Mouse (Mus musculus) cortical plate, adult 2 months (tissue): ENCODE measurements around the gene Rnd2.

ENCODE experiments used
- CTCF ChIP-seq: fragments of 200-500 bp; IDR thresholded peaks from 2 replicates; pipeline ENCODE4 v1.5.1; 2011; ENCODE audit warnings: mild to moderate bottlenecking, control low read depth, low read length; ENCODE audit not compliant: insufficient read depth; ENCODE audit errors: extremely low read depth
- POLR2A ChIP-seq: fragments of 200-500 bp; IDR thresholded peaks from 2 replicates; pipeline ENCODE4 v1.6.1; 2011; ENCODE audit warnings: mild to moderate bottlenecking, low read length, control low read depth; ENCODE audit not compliant: insufficient read depth; ENCODE audit errors: extremely low read depth

- TF ChIP-seq CTCF (no peak), POLR2A (no peak)
Observed at GRCm38 (mm10) chr11:101458217-101458616, 6.6 kb upstream of the Rnd2 start.
